In genomic region chr2:32450881-32451844, GRCm38 (mm10) we compare ENCODE assay signal across 7 mouse cellular contexts. TPM values are rescaled to one million over a fixed set of nuclear protein-coding genes. Genes with fewer than 3 reads are reported as not detected.
DNase-seq lines count a peak whose midpoint lies in the region; ATAC-seq lines count a peak whose summit lies in the region.

TSS of gene Slc25a25 (minus strand) at chr2:32451445.

- peak; percentile 99 for DNase-seq in adrenal gland, postnatal 10 days
- peak; percentile 98 for DNase-seq in embryonic facial prominence, embryonic 10.5 days (ENCODE audit: low spot score)
- peak; percentile 97 for DNase-seq in kidney, adult 11 months
- DNase-seq in limb, embryonic 10.5 days (ENCODE audit: low spot score) = peak; percentile 93
- peak; percentile 95 for DNase-seq in spleen, adult 12 weeks (ENCODE audit: low spot score)

- WGBS in embryonic facial prominence, embryonic 10.5 days = under 1% methylated on average over 103 of the region's 103 CpGs
- under 1% methylated on average over 103 of the region's 103 CpGs for WGBS in limb, embryonic 10.5 days
- WGBS in midbrain, embryonic 13.5 days = under 1% methylated on average over 103 of the region's 103 CpGs

- peak within 1 kb of the TSS; percentile 81 for H3K4me3 ChIP-seq in embryonic facial prominence, embryonic 10.5 days
- peak within 1 kb of the TSS; percentile 81 for H3K4me3 ChIP-seq in limb, embryonic 10.5 days
- peak within 1 kb of the TSS; percentile 79 for H3K4me3 ChIP-seq in midbrain, embryonic 13.5 days (replicated peaks)

- peak; percentile 73 for ATAC-seq in granulocyte monocyte progenitor cell, adult 5-6 weeks (replicated peaks; ENCODE audit: poor library complexity, severe bottlenecking)
- peak; percentile 93 for ATAC-seq in midbrain, embryonic 13.5 days

- no peaks in the 10 kb centered on the region for H3K9me3 ChIP-seq in embryonic facial prominence, embryonic 10.5 days
- no peaks in the 10 kb centered on the region for H3K9me3 ChIP-seq in limb, embryonic 10.5 days (replicated peaks)
- no peaks in the 10 kb centered on the region for H3K9me3 ChIP-seq in midbrain, embryonic 13.5 days

- H3K27me3 ChIP-seq in embryonic facial prominence, embryonic 10.5 days (replicated peaks; ENCODE audit: low read depth, poor library complexity, severe bottlenecking) = no peaks in the 10 kb centered on the region
- no peaks in the 10 kb centered on the region for H3K27me3 ChIP-seq in limb, embryonic 10.5 days (ENCODE audit: low read depth, poor library complexity, severe bottlenecking)
- no peaks in the 10 kb centered on the region for H3K27me3 ChIP-seq in midbrain, embryonic 13.5 days

- peak within 1 kb of the TSS; percentile 89 for H3K27ac ChIP-seq in embryonic facial prominence, embryonic 10.5 days (replicated peaks)
- H3K27ac ChIP-seq in limb, embryonic 10.5 days = peak within 1 kb of the TSS; percentile 91
- peak within 1 kb of the TSS; percentile 94 for H3K27ac ChIP-seq in midbrain, embryonic 13.5 days

- H3K9ac ChIP-seq in midbrain, embryonic 13.5 days (replicated peaks) = peak within 1 kb of the TSS; percentile 85

- H3K4me2 ChIP-seq in midbrain, embryonic 13.5 days (replicated peaks) = peak within 1 kb of the TSS; percentile 78

- peaks cover 26% of the 10 kb centered on the region for H3K36me3 ChIP-seq in embryonic facial prominence, embryonic 10.5 days (replicated peaks)
- peaks cover 19% of the 10 kb centered on the region for H3K36me3 ChIP-seq in limb, embryonic 10.5 days
- H3K36me3 ChIP-seq in midbrain, embryonic 13.5 days = peaks cover 10% of the 10 kb centered on the region

- peaks cover 45% of the 10 kb centered on the region for H3K4me1 ChIP-seq in embryonic facial prominence, embryonic 10.5 days
- peaks cover 43% of the 10 kb centered on the region for H3K4me1 ChIP-seq in limb, embryonic 10.5 days
- H3K4me1 ChIP-seq in midbrain, embryonic 13.5 days (replicated peaks) = peaks cover 48% of the 10 kb centered on the region

RNA-seq across cellular contexts. Expression of gene Slc25a25, which starts in this region (rescaled TPM):
- 100 to 1,000 TPM in 1 of 2 experiments, 10 to 100 TPM in 1; 36.5 to 121 TPM for total RNA-seq in adrenal gland, postnatal 10 days (2021)
- polyA plus RNA-seq in embryonic facial prominence, embryonic 10.5 days (2016; fragmentation: Nextera tagmentation; extraction: Ambion mirVana) = 29.8 and 31.8 TPM in 2 replicates
- 7.1 and 19.9 TPM in 2 replicates for total RNA-seq in granulocyte monocyte progenitor cell, adult 5-6 weeks (2014; fragmentation: Nextera tagmentation)
- 8.1 and 14.6 TPM in 2 replicates for total RNA-seq in granulocyte monocyte progenitor cell, adult 5-6 weeks (2017)
- 30.8 and 33.0 TPM in 2 replicates for polyA plus RNA-seq in limb, embryonic 10.5 days (2016; fragmentation: Nextera tagmentation; extraction: Ambion mirVana)
- 45.4 and 50.1 TPM in 2 replicates for polyA plus RNA-seq in midbrain, embryonic 13.5 days (2015; fragmentation: Nextera tagmentation; extraction: Ambion mirVana)

Comparison
In these comparisons a context has a peak if more than half of its experiments do, and no peak if none do; other contexts are left out.
1. Peak in every context shown above with its lines: DNase-seq, ATAC-seq, H3K4me3 ChIP-seq and H3K27ac ChIP-seq.